Mouse (Mus musculus) c-Kit-positive CD71-negative TER-119-negative erythroid progenitor cells, embryonic 14.5 days (primary cell): ENCODE measurements at regions not wholly inside any gene's neighbourhood (a gene's known extent, or its start where the extent isn't known, plus 50 kb on each side); places are given as distances from the start of the nearest gene placed in this dataset.

Experiments used
- DNase-seq: peaks from one replicate; pipeline ENCODE4 v3.0.0-alpha.2; 2013; ENCODE audit warnings: low read depth

GRCm38 (mm10) chr10:39316533-39316932, 52.1 kb upstream of the Fyn start:
- no peak for DNase-seq

- no peak for DNase-seq
These were observed 53.1 kb upstream of the Fyn start for GRCm38 (mm10) chr10:39315434-39316174.

- no peak for DNase-seq
These were observed 57.2 kb upstream of the Fyn start for GRCm38 (mm10) chr10:39311501-39311900.

GRCm38 (mm10) chr10:39308535-39308934, 60.1 kb upstream of the Fyn start:
- DNase-seq: no peak

- DNase-seq: no peak
These were observed 75.8 kb upstream of the Fyn start for GRCm38 (mm10) chr10:39292703-39293496.

GRCm38 (mm10) chr10:39291747-39292198, 76.9 kb upstream of the Fyn start:
- DNase-seq: no peak

GRCm38 (mm10) chr10:39291134-39291746, 77.4 kb upstream of the Fyn start:
- no peak for DNase-seq

GRCm38 (mm10) chr10:39290245-39290644, 78.4 kb upstream of the Fyn start:
- DNase-seq: no peak

GRCm38 (mm10) chr10:39280366-39281000, 88.2 kb upstream of the Fyn start:
- DNase-seq: no peak

- DNase-seq: no peak
These were observed 94.5 kb upstream of the Fyn start for GRCm38 (mm10) chr10:39274202-39274601.

- no peak for DNase-seq
These were observed 95.2 kb upstream of the Fyn start for GRCm38 (mm10) chr10:39273426-39273825.

GRCm38 (mm10) chr10:39272387-39272949, 96.2 kb upstream of the Fyn start:
- no peak for DNase-seq

- DNase-seq: no peak
These were observed 98.2 kb upstream of the Fyn start for GRCm38 (mm10) chr10:39270406-39270805.

GRCm38 (mm10) chr10:39267236-39267635, 101.4 kb upstream of the Fyn start:
- DNase-seq: no peak

- no peak for DNase-seq
These were observed 102.2 kb upstream of the Fyn start for GRCm38 (mm10) chr10:39266482-39266881.

- DNase-seq: no peak
These were observed 98.9 kb upstream of the Ccn6 start for GRCm38 (mm10) chr10:39262466-39262865.

GRCm38 (mm10) chr10:39261174-39262145, 97.9 kb upstream of the Ccn6 start:
- DNase-seq: no peak

- no peak for DNase-seq
These were observed 96.5 kb upstream of the Ccn6 start for GRCm38 (mm10) chr10:39260061-39260460.

GRCm38 (mm10) chr10:39257371-39258154, 94.0 kb upstream of the Ccn6 start:
- no peak for DNase-seq

- no peak for DNase-seq
These were observed 91.0 kb upstream of the Ccn6 start for GRCm38 (mm10) chr10:39254561-39254960.
